Mouse (Mus musculus) intestine, embryonic 15.5 days (tissue): Measurements from ENCODE around the gene Ptgis. TPM values are rescaled to one million over a fixed set of nuclear protein-coding genes. Genes with fewer than 3 reads are reported as not detected.
A peak's percentile ranks its signal among the peaks of the same experiment; 100 is the strongest.
"Not testable (repeated sequence)": the region's sequence is repeated elsewhere in the genome, so short reads cannot be mapped to it uniquely, and the experiment has no call there.

Experiments used
- ATAC-seq: fragments of 200-750 bp; cut with Nextera tagmentation; 2 replicates; pipeline ENCODE4 v1.8.0; 2017; ENCODE audit warnings: moderate TSS enrichment, moderate library complexity
- H3K27ac ChIP-seq: fragments of 300-500 bp; sonication (generic); 2 replicates; pipeline ENCODE4 v1.5.1; 2015; ENCODE audit warnings: mild to moderate bottlenecking, inconsistent platforms
- H3K27me3 ChIP-seq: fragments of 300-500 bp; sonication (generic); replicated peaks from 2 replicates; pipeline ENCODE4 v1.6.1; 2015; ENCODE audit warnings: inconsistent platforms
- H3K36me3 ChIP-seq: fragments of 300-500 bp; sonication (generic); 2 replicates; pipeline ENCODE4 v1.6.1; 2015; ENCODE audit warnings: inconsistent platforms
- H3K4me1 ChIP-seq: fragments of 300-500 bp; sonication (generic); replicated peaks from 2 replicates; pipeline ENCODE4 v1.6.1; 2015; ENCODE audit warnings: inconsistent platforms
- H3K4me2 ChIP-seq: fragments of 300-500 bp; sonication (generic); replicated peaks from 2 replicates; pipeline ENCODE4 v1.6.1; 2015; ENCODE audit warnings: mild to moderate bottlenecking, inconsistent platforms
- H3K4me3 ChIP-seq: fragments of 300-500 bp; sonication (generic); replicated peaks from 2 replicates; pipeline ENCODE4 v1.5.1; 2015; ENCODE audit warnings: inconsistent platforms
- H3K9ac ChIP-seq: fragments of 300-500 bp; sonication (generic); 2 replicates; pipeline ENCODE4 v1.6.1; 2015; ENCODE audit warnings: inconsistent platforms
- H3K9me3 ChIP-seq: fragments of 300-500 bp; sonication (generic); 2 replicates; pipeline ENCODE4 v1.6.1; 2016; ENCODE audit warnings: inconsistent platforms
- WGBS: fragments of 180-500 bp; shearing (Covaris S2); methylation state at CpG from one replicate; pipeline ENCODE4 v1.1.7; 2015; 5-methylcytosine and 5-hydroxymethylcytosine counted together
- polyA plus RNA-seq: library from polyadenylated mRNA; unstranded; fragments of >200 nt; fragmentation: Nextera tagmentation; extraction: Ambion mirVana; gene quantifications from 2 replicates; pipeline ENCODE4 v1.2.1, GENCODE M21; 2015

The Ptgis gene
- polyA plus RNA-seq, 1 experiment from 2014 or later = 13.4 TPM

GRCm38 (mm10) chr2:167221159-167221845, 19.1 kb downstream of the Ptgis start:
- 76% methylated on average over 13 of the region's 13 CpGs for WGBS
- no peak for ATAC-seq
- no peaks in the 10 kb centered on the region for H3K4me1 ChIP-seq
- H3K36me3 ChIP-seq = no peaks in the 10 kb centered on the region
- H3K4me2 ChIP-seq = no peak overlapping the region
- H3K9me3 ChIP-seq = no peaks in the 10 kb centered on the region
- no peak overlapping the region for H3K4me3 ChIP-seq
- H3K27me3 ChIP-seq = no peaks in the 10 kb centered on the region
- no peak overlapping the region for H3K9ac ChIP-seq
- H3K27ac ChIP-seq = no peak overlapping the region

- no peak for ATAC-seq
- H3K9ac ChIP-seq = no peak overlapping the region
- H3K27ac ChIP-seq = no peak overlapping the region
- no peaks in the 10 kb centered on the region for H3K9me3 ChIP-seq
- no peaks in the 10 kb centered on the region for H3K27me3 ChIP-seq
- H3K4me2 ChIP-seq = no peak overlapping the region
- WGBS = 80% methylated on average over 5 of the region's 5 CpGs
- no peaks in the 10 kb centered on the region for H3K36me3 ChIP-seq
- no peaks in the 10 kb centered on the region for H3K4me1 ChIP-seq
- no peak overlapping the region for H3K4me3 ChIP-seq
Observed at GRCm38 (mm10) chr2:167220736-167221135, 19.7 kb downstream of the Ptgis start.

- 40% methylated on average over 8 of the region's 8 CpGs for WGBS
- Histone ChIP-seq H3K9me3 (no peaks in the 10 kb centered on the region), H3K27ac (no peak overlapping the region), H3K4me3 (no peak overlapping the region), H3K36me3 (no peaks in the 10 kb centered on the region), H3K9ac (no peak overlapping the region), H3K4me1 (no peaks in the 10 kb centered on the region), H3K4me2 (no peak overlapping the region), H3K27me3 (no peaks in the 10 kb centered on the region)
- peak; percentile 82 for ATAC-seq
Observed at GRCm38 (mm10) chr2:167219154-167219775, 21.1 kb downstream of the Ptgis start.

- H3K27ac ChIP-seq = no peak overlapping the region
- 92% methylated on average over 12 of the region's 12 CpGs for WGBS
- ATAC-seq = no peak
Observed at GRCm38 (mm10) chr2:167213666-167214065, 26.7 kb downstream of the Ptgis start.

GRCm38 (mm10) chr2:167213076-167213475, 27.3 kb downstream of the Ptgis start:
- Histone ChIP-seq H3K36me3 (no peaks in the 10 kb centered on the region), H3K9ac (no peak overlapping the region), H3K4me1 (no peaks in the 10 kb centered on the region), H3K4me3 (no peak overlapping the region), H3K27me3 (no peaks in the 10 kb centered on the region), H3K9me3 (no peaks in the 10 kb centered on the region), H3K4me2 (no peak overlapping the region), H3K27ac (no peak overlapping the region)
- 90% methylated on average over 3 of the region's 3 CpGs for WGBS
- ATAC-seq = no peak

More at GRCm38 (mm10) chr2:167213666-167214065, 26.7 kb downstream of the Ptgis start:
- no peaks in the 10 kb centered on the region for H3K36me3 ChIP-seq
- no peaks in the 10 kb centered on the region for H3K27me3 ChIP-seq
- H3K4me1 ChIP-seq = no peaks in the 10 kb centered on the region
- no peaks in the 10 kb centered on the region for H3K9me3 ChIP-seq
- no peak overlapping the region for H3K4me2 ChIP-seq
- no peak overlapping the region for H3K4me3 ChIP-seq
- H3K9ac ChIP-seq = no peak overlapping the region

GRCm38 (mm10) chr2:167212551-167212950, 27.9 kb downstream of the Ptgis start:
- Histone ChIP-seq H3K9ac (no peak overlapping the region), H3K27ac (no peak overlapping the region), H3K36me3 (no peaks in the 10 kb centered on the region), H3K9me3 (no peaks in the 10 kb centered on the region), H3K4me2 (no peak overlapping the region), H3K4me3 (no peak overlapping the region), H3K4me1 (no peaks in the 10 kb centered on the region), H3K27me3 (no peaks in the 10 kb centered on the region)
- no peak for ATAC-seq
- 90% methylated on average over 6 of the region's 6 CpGs for WGBS

- Histone ChIP-seq H3K9me3 (no peaks in the 10 kb centered on the region), H3K9ac (no peak overlapping the region), H3K4me1 (no peaks in the 10 kb centered on the region), H3K27me3 (no peaks in the 10 kb centered on the region), H3K4me2 (no peak overlapping the region), H3K27ac (no peak overlapping the region), H3K4me3 (no peak overlapping the region), H3K36me3 (no peaks in the 10 kb centered on the region)
- no peak for ATAC-seq
- WGBS = 91% methylated on average over 3 of the region's 3 CpGs
Observed at GRCm38 (mm10) chr2:167212089-167212488, 28.3 kb downstream of the Ptgis start.

- H3K4me2 ChIP-seq = no peak overlapping the region
- WGBS = 66% methylated on average over 9 of the region's 9 CpGs
Observed at GRCm38 (mm10) chr2:167209900-167210299, 30.5 kb downstream of the Ptgis start.

GRCm38 (mm10) chr2:167208984-167209383, 31.4 kb downstream of the Ptgis start:
- ATAC-seq = no peak
- H3K4me2 ChIP-seq = no peak overlapping the region
- H3K4me1 ChIP-seq = no peaks in the 10 kb centered on the region
- no peaks in the 10 kb centered on the region for H3K9me3 ChIP-seq
- no peaks in the 10 kb centered on the region for H3K27me3 ChIP-seq
- 57% methylated on average over 3 of the region's 3 CpGs for WGBS
- no peaks in the 10 kb centered on the region for H3K36me3 ChIP-seq
- no peak overlapping the region for H3K27ac ChIP-seq
- H3K4me3 ChIP-seq = no peak overlapping the region
- H3K9ac ChIP-seq = no peak overlapping the region

More at GRCm38 (mm10) chr2:167209900-167210299, 30.5 kb downstream of the Ptgis start:
- Histone ChIP-seq H3K36me3 (no peaks in the 10 kb centered on the region), H3K27me3 (no peaks in the 10 kb centered on the region), H3K4me1 (no peaks in the 10 kb centered on the region), H3K4me3 (no peak overlapping the region), H3K9me3 (no peaks in the 10 kb centered on the region), H3K27ac (no peak overlapping the region), H3K9ac (no peak overlapping the region)
- no peak for ATAC-seq

GRCm38 (mm10) chr2:167205918-167206629, 34.3 kb downstream of the Ptgis start:
- Histone ChIP-seq H3K4me2 (no peak overlapping the region), H3K4me1 (no peaks in the 10 kb centered on the region), H3K27me3 (no peaks in the 10 kb centered on the region), H3K9me3 (no peaks in the 10 kb centered on the region), H3K4me3 (no peak overlapping the region), H3K9ac (no peak overlapping the region), H3K27ac (no peak overlapping the region), H3K36me3 (no peaks in the 10 kb centered on the region)
- WGBS = 91% methylated on average over 18 of the region's 18 CpGs
- ATAC-seq = no peak

GRCm38 (mm10) chr2:167204686-167205085, 35.7 kb downstream of the Ptgis start:
- H3K36me3 ChIP-seq, H3K27ac ChIP-seq, H3K4me3 ChIP-seq, H3K9ac ChIP-seq, ATAC-seq, H3K4me1 ChIP-seq, H3K27me3 ChIP-seq, H3K4me2 ChIP-seq, H3K9me3 ChIP-seq: not testable (repeated sequence)
- WGBS = 82% methylated on average over 5 of the region's 5 CpGs

GRCm38 (mm10) chr2:167203505-167204166, 36.8 kb downstream of the Ptgis start:
- Histone ChIP-seq H3K36me3 (no peaks in the 10 kb centered on the region), H3K9ac (no peak overlapping the region), H3K27me3 (no peaks in the 10 kb centered on the region), H3K4me3 (no peak overlapping the region), H3K4me2 (no peak overlapping the region), H3K9me3 (no peaks in the 10 kb centered on the region), H3K4me1 (no peaks in the 10 kb centered on the region), H3K27ac (no peak overlapping the region)
- WGBS = 79% methylated on average over 7 of the region's 7 CpGs
- no peak for ATAC-seq
